Mouse (Mus musculus) heart, embryonic 13.5 days (tissue): ENCODE data around the gene Agt. TPM values are rescaled to one million over a fixed set of nuclear protein-coding genes. Genes with fewer than 3 reads are reported as not detected.

Source experiments
- ATAC-seq: fragments of 200-750 bp; cut with Nextera tagmentation; 2 replicates; pipeline ENCODE4 v1.8.0; 2017; ENCODE audit warnings: moderate TSS enrichment; ENCODE audit not compliant: insufficient number of reproducible peaks, low FRiP score, low TSS enrichment; ENCODE audit errors: extremely low read depth
- H3K27ac ChIP-seq: fragments of 300-500 bp; sonication (generic); replicated peaks from 2 replicates; pipeline ENCODE4 v1.5.1; 2015; ENCODE audit warnings: moderate library complexity, mild to moderate bottlenecking, inconsistent platforms
- H3K27me3 ChIP-seq: fragments of 300-500 bp; sonication (generic); replicated peaks from 2 replicates; pipeline ENCODE4 v1.6.1; 2015; ENCODE audit warnings: mild to moderate bottlenecking, inconsistent platforms
- H3K36me3 ChIP-seq: fragments of 300-500 bp; sonication (generic); 2 replicates; pipeline ENCODE4 v1.6.1; 2015; ENCODE audit warnings: mild to moderate bottlenecking, inconsistent platforms
- H3K4me1 ChIP-seq: fragments of 300-500 bp; sonication (generic); 2 replicates; pipeline ENCODE4 v1.6.1; 2015; ENCODE audit warnings: inconsistent platforms
- H3K4me2 ChIP-seq: fragments of 300-500 bp; sonication (generic); 2 replicates; pipeline ENCODE4 v1.6.1; 2015; ENCODE audit warnings: inconsistent platforms, mild to moderate bottlenecking, moderate library complexity
- H3K4me3 ChIP-seq: fragments of 300-500 bp; sonication (generic); 2 replicates; pipeline ENCODE4 v1.5.1; 2015; ENCODE audit warnings: moderate library complexity, mild to moderate bottlenecking, inconsistent platforms
- H3K9ac ChIP-seq: fragments of 300-500 bp; sonication (generic); 2 replicates; pipeline ENCODE4 v1.6.1; 2015; ENCODE audit warnings: inconsistent platforms, mild to moderate bottlenecking, moderate library complexity
- H3K9me3 ChIP-seq: fragments of 300-500 bp; sonication (generic); 2 replicates; pipeline ENCODE4 v1.6.1; 2016; ENCODE audit warnings: inconsistent platforms
- WGBS: fragments of 180-500 bp; shearing (Covaris S2); methylation state at CpG from one replicate; pipeline ENCODE4 v1.1.7; 2015; ENCODE audit warnings: mixed read lengths; 5-methylcytosine and 5-hydroxymethylcytosine counted together
- polyA plus RNA-seq: library from polyadenylated mRNA; unstranded; fragments of >200 nt; fragmentation: Nextera tagmentation; extraction: Ambion mirVana; gene quantifications from 2 replicates; pipeline ENCODE4 v1.2.1, GENCODE M21; 2015

The Agt gene
- polyA plus RNA-seq, 1 experiment from 2014 or later, result 0.88 TPM

DNA sequence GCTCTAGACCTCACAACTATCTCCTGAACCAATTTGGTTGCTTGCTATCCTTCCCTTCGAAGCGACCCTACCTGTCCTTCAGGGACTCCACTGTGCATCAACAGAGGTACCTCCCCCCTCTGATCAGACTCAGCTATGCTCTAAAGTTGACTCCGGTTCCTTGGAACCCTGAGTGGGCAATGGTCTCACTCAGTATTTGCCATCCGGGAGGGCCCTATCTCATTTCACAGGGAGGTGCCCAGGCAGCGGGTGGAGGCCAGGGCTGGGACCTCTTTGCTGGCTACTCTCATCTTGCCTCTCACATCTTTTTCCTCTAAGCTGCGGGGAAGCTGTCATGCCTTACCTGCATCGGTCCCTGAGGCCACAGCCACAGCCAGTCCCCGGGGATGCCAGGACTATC, 6.3 kb upstream of the Agt start, which contains the start of gene Capn9:
Gene Capn9 (plus strand): TSS at position 301 of the 400 bp plus-strand sequence.
- H3K9ac ChIP-seq, result no peak within 1 kb of the TSS
- peaks cover 28% of the 10 kb centered on the region for H3K4me1 ChIP-seq
- H3K27ac ChIP-seq, result no peak within 1 kb of the TSS
- H3K4me3 ChIP-seq, result no peak within 1 kb of the TSS
- no peaks in the 10 kb centered on the region for H3K27me3 ChIP-seq
- no peak for ATAC-seq
- H3K36me3 ChIP-seq, result no peaks in the 10 kb centered on the region
- H3K9me3 ChIP-seq, result no peaks in the 10 kb centered on the region
- 81% methylated on average over 8 of the region's 8 CpGs for WGBS
- no peak within 1 kb of the TSS for H3K4me2 ChIP-seq

DNA sequence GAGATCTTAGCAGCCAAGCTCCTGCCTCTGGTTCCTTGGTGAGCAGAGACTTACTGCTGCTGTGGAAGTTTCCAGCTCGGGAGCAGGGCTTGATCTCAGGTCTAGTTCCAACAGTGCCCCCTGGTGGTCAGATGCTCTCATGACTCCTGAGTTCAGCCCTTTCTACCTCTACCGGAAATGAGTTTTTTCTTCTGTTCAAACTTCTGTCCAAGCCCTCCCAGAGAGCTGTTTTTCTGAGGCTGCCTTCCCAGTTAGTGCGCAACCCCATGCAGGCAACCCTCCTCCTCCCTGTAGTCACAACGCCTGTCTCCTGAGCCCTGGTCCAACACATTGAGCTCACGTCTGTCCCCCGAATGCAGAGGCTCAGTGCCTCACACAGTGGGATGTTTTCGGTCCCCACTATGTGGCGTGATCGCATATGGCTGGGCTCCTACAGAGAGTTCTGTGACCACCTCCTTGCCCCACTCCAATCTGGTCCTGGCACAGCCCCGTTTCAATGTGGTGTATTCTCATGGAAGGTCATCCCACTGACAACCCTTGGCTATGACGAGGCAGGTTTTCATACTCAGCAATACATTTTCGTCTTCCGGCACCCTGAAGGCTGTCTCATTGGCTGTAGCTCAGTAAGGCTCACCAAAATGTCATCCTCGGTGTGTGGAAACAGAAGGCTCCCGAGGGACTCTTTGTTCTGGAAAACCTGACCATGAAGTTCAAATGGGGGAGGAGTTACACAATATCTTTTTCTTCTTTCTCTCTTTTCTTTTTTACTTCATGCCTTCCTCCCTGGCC, 4.2 kb upstream of the Agt start:
- no peaks in the 10 kb centered on the region for H3K36me3 ChIP-seq
- peak overlapping the region; percentile 58 for H3K9ac ChIP-seq
- H3K4me1 ChIP-seq, result peaks cover 43% of the 10 kb centered on the region
- H3K4me3 ChIP-seq, result no peak overlapping the region
- H3K27ac ChIP-seq, result peak overlapping the region; percentile 40; the same call in 1 of the 2 replicates
- ATAC-seq, result no peak
- WGBS, result 57% methylated on average over 15 of the region's 15 CpGs
- no peaks in the 10 kb centered on the region for H3K27me3 ChIP-seq
- no peaks in the 10 kb centered on the region for H3K9me3 ChIP-seq
- H3K4me2 ChIP-seq, result peak overlapping the region; percentile 38; the same call in 1 of the 2 replicates

DNA sequence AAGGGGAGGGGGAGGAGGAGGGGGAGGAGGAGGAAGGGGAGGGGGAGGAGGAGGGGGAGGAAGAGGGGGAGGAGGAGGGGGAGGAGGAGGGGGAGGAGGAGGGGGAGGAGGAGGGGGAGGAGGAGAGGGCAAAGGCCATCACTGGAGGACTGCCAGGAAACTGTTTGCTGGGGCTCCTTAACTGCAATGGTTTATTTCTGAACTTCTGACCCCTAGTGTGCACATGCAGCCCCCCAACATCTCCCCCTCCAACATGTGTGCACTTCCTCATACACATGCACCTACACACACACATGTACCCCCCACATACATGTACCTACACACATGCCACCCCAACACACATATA, 2.9 kb upstream of the Agt start:
- Histone ChIP-seq H3K4me3 (no peak overlapping the region), H3K36me3 (no peaks in the 10 kb centered on the region), H3K27me3 (0 out of 2 replicates have a peak, but pooled peaks cover 4% of the 10 kb centered on the region), H3K4me1 (peaks cover 43% of the 10 kb centered on the region), H3K4me2 (no peak overlapping the region), H3K27ac (peak overlapping the region; percentile 51), H3K9me3 (no peaks in the 10 kb centered on the region), H3K9ac (no peak overlapping the region)
- ATAC-seq, result no peak

- Histone ChIP-seq H3K36me3 (no peaks in the 10 kb centered on the region), H3K9ac (no peak overlapping the region), H3K4me1 (peaks cover 43% of the 10 kb centered on the region), H3K9me3 (no peaks in the 10 kb centered on the region), H3K4me3 (no peak overlapping the region), H3K4me2 (no peak overlapping the region), H3K27me3 (0 out of 2 replicates have a peak, but pooled peaks cover 4% of the 10 kb centered on the region), H3K27ac (peak overlapping the region; percentile 80)
- peak; percentile 40; the same call in 1 of the 2 replicates for ATAC-seq
- 51% methylated on average over 8 of the region's 8 CpGs for WGBS
These were observed 2.4 kb upstream of the Agt start for GRCm38 (mm10) chr8:124571732-124572429.

DNA sequence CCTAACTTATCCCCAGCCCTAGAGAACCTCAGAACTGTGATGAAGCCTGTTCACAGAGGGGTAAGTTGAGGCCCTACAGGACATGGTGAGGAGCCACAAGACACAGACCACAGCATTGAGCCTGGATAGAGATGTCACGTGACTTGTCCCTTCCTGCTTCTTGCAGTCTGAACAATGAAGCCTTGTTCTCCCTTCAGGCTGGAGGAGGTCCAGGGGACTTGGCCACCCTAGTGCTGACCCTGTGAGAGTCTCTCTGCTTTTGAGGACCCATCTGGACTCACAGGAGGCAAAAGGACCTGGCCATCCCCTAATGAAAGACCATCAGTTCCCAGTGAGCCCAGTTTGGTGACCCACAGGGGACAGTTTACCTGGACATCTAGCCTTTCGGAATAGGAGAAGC, 406 bp downstream of the Agt start:
- WGBS, result 62% methylated on average over 2 of the region's 2 CpGs

GRCm38 (mm10) chr8:124567584-124567983, 1.9 kb downstream of the Agt start:
- Histone ChIP-seq H3K27ac (no peak overlapping the region), H3K4me3 (no peak overlapping the region), H3K36me3 (no peaks in the 10 kb centered on the region), H3K4me2 (no peak overlapping the region), H3K27me3 (peaks cover 29% of the 10 kb centered on the region; the same call in 1 of the 2 replicates), H3K9me3 (no peaks in the 10 kb centered on the region), H3K9ac (no peak overlapping the region), H3K4me1 (peaks cover 30% of the 10 kb centered on the region)
- ATAC-seq, result no peak
- 75% methylated on average over 3 of the region's 3 CpGs for WGBS

More for the DNA sequence above, 406 bp downstream of the Agt start:
- Histone ChIP-seq H3K4me1 (peaks cover 43% of the 10 kb centered on the region), H3K4me2 (no peak overlapping the region), H3K4me3 (no peak overlapping the region), H3K27me3 (peaks cover 15% of the 10 kb centered on the region; the same call in 1 of the 2 replicates), H3K36me3 (no peaks in the 10 kb centered on the region), H3K9ac (no peak overlapping the region), H3K9me3 (no peaks in the 10 kb centered on the region), H3K27ac (0 out of 2 replicates have a peak overlapping the region, but pooled peaks have one; percentile 8)
- ATAC-seq, result no peak

- Histone ChIP-seq H3K9ac (no peak overlapping the region), H3K9me3 (no peaks in the 10 kb centered on the region), H3K4me2 (no peak overlapping the region), H3K36me3 (no peaks in the 10 kb centered on the region), H3K27me3 (peaks cover 32% of the 10 kb centered on the region; the same call in 1 of the 2 replicates), H3K4me3 (no peak overlapping the region), H3K4me1 (peaks cover 29% of the 10 kb centered on the region), H3K27ac (no peak overlapping the region)
- 67% methylated on average over 6 of the region's 6 CpGs for WGBS
- ATAC-seq, result no peak
These were observed 2.4 kb downstream of the Agt start for GRCm38 (mm10) chr8:124567126-124567525.

GRCm38 (mm10) chr8:124557476-124557875, 12.0 kb downstream of the Agt start:
- 44% methylated on average over 5 of the region's 5 CpGs for WGBS
- no peak for ATAC-seq
- peaks cover 6% of the 10 kb centered on the region for H3K36me3 ChIP-seq
- peaks cover 6% of the 10 kb centered on the region; the same call in 1 of the 2 replicates for H3K27me3 ChIP-seq
- H3K4me2 ChIP-seq, result no peak overlapping the region
- H3K27ac ChIP-seq, result no peak overlapping the region
- peaks cover 16% of the 10 kb centered on the region for H3K4me1 ChIP-seq
- no peak overlapping the region for H3K9ac ChIP-seq
- no peak overlapping the region for H3K4me3 ChIP-seq
- H3K9me3 ChIP-seq, result no peaks in the 10 kb centered on the region

GRCm38 (mm10) chr8:124556658-124557057, 12.8 kb downstream of the Agt start:
- ATAC-seq, result no peak
- H3K4me1 ChIP-seq, result peaks cover 16% of the 10 kb centered on the region
- 80% methylated on average over 13 of the region's 13 CpGs for WGBS
- no peak overlapping the region for H3K4me2 ChIP-seq
- H3K36me3 ChIP-seq, result peaks cover 14% of the 10 kb centered on the region
- H3K9me3 ChIP-seq, result no peaks in the 10 kb centered on the region
- H3K27ac ChIP-seq, result no peak overlapping the region
- H3K4me3 ChIP-seq, result no peak overlapping the region
- H3K9ac ChIP-seq, result 0 out of 2 replicates have a peak overlapping the region, but pooled peaks have one; percentile 10
- H3K27me3 ChIP-seq, result peaks cover 5% of the 10 kb centered on the region; the same call in 1 of the 2 replicates

DNA sequence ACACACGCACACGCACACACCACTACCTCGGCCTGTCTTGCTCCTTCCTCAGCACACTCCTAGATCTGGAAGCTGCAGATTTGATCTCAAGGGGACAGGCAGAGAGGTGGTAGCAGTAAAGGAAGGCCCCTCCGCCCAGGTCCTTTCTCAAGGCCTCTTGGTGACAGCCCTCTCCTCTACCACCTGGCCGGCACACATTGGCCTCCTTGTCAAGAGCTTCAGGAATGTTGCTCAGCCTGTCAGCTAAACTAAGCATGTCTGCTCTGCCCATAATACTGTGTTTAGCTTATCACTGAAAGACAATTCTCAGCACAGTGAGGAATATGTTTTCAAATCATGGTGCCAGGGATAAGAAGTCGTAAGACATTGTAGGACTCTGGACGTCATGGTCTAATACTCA, 13.3 kb downstream of the Agt start:
- Histone ChIP-seq H3K27ac (no peak overlapping the region), H3K4me2 (no peak overlapping the region), H3K9ac (no peak overlapping the region), H3K4me3 (no peak overlapping the region), H3K36me3 (peaks cover 19% of the 10 kb centered on the region), H3K4me1 (peaks cover 16% of the 10 kb centered on the region), H3K9me3 (no peaks in the 10 kb centered on the region), H3K27me3 (no peaks in the 10 kb centered on the region)
- ATAC-seq, result no peak
- 69% methylated on average over 7 of the region's 7 CpGs for WGBS

DNA sequence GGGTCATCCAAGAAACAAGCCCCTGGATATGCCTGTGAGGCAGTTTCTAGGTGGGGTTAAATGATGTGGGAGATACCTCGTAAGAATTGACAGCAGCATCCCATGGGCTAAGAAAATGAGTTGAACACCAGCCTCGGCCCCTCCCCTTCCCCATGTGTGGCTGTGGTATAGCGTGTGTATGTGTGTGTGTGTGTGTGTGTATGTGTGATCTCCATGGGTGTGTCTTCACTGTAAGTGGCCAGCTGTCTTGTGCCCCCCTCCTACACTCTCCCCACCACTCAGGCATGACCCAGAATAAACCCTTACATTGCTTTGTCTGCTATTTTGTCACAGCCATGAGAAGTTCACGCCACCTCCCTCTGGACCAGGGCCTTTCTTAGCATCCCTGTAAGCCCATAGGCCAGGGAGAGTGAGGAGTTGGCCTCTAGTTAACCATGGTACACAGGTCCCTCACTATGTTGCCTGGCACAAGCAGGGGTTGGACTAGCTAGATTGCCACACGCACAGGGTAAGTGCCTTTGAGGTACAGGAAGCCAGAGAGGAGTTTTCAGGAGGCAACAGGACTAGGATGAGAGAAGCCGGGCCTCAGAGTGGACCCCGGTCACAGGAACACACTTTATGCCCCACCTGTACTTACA, 14.3 kb downstream of the Agt start:
- Histone ChIP-seq H3K4me3 (no peak overlapping the region), H3K9me3 (no peaks in the 10 kb centered on the region), H3K36me3 (peaks cover 28% of the 10 kb centered on the region), H3K4me1 (peaks cover 16% of the 10 kb centered on the region), H3K27ac (no peak overlapping the region), H3K27me3 (no peaks in the 10 kb centered on the region), H3K9ac (no peak overlapping the region), H3K4me2 (no peak overlapping the region)
- ATAC-seq, result no peak
- WGBS, result 85% methylated on average over 7 of the region's 7 CpGs
